Mouse (Mus musculus): ENCODE results near the gene Sox6. TPM values are rescaled to one million over a fixed set of nuclear protein-coding genes. Genes with fewer than 3 reads are reported as not detected.
A peak's percentile ranks its signal among the peaks of the same experiment; 100 is the strongest.
"Not testable (repeated sequence)": the region's sequence is repeated elsewhere in the genome, so short reads cannot be mapped to it uniquely, and the experiment has no call there.

Sox6 gene
- polyA plus RNA-seq (2011; ENCODE audit: insufficient read length, low read depth, missing spikeins): 2.1 and 2.9 TPM in 2 replicates

GRCm38 (mm10) chr7:116038511-116038910 lies at the start of gene Sox6:
Sox6 (minus strand) TSS chr7:116038796.
- peak within 1 kb of the TSS; percentile 46 for H3K4me3 ChIP-seq (ENCODE audit: insufficient read depth, low read length)
- H3K27ac ChIP-seq (ENCODE audit: insufficient read depth, low read length): no peak within 1 kb of the TSS
- H3K4me1 ChIP-seq (ENCODE audit: control insufficient read depth, insufficient read depth, low read length): peaks cover 3% of the 10 kb centered on the region
- TF ChIP-seq POLR2A (IDR thresholded peaks at IDR 0.05; ENCODE audit: low read depth, low read length) (no peak), CTCF (IDR thresholded peaks at IDR 0.05; ENCODE audit: borderline replicate concordance, insufficient read depth, low read length) (no peak)

DNA sequence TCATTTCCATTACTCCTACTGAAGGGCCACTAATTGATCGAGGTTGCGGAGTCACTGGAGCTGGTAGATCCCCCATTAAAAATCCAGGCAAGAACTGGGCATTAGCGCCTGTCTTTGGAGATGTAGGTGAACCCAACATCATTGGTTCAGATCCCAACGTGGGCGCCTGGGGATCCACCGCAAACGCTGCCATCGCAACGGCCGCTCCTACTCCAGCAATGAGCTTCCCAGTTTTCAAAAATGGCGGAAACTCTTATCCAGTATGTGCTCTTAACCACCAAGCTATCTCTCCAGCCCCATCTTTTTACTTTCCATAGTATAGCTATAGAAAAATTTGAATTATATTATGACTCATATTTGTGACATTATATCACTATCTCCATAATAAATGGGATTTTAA lies 45.8 kb upstream of the Sox6 start, which contains the start of gene Gm4353:
Gene Gm4353, minus strand, starts transcription at position 270 of the 400 bp plus-strand sequence.
- not testable (repeated sequence) for H3K27ac ChIP-seq (ENCODE audit: insufficient read depth, low read length); H3K4me3 ChIP-seq (ENCODE audit: insufficient read depth, low read length); H3K4me1 ChIP-seq (ENCODE audit: control insufficient read depth, insufficient read depth, low read length)

DNA sequence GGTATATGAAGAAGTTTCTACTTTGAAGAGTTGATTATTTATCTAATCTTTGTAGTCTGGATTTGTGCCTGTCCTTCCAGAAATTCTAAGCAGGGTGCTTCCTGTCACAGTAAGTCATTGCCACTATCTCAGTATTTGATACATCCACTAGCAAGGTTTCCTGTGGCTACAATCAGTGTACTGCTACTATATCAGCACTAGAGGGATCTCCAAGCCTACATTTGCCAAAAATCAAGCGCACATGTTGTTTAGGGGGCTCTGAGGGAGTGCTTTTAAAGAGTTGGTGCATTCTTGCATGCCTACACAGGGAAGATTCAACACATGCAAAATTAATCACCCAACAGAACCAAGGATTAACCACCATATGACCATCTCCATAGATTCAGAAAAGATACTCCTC lies 22.1 kb upstream of the Sox6 start:
- Histone ChIP-seq H3K4me3 (ENCODE audit: insufficient read depth, low read length) (no peak overlapping the region), H3K4me1 (ENCODE audit: control insufficient read depth, insufficient read depth, low read length) (no peaks in the 10 kb centered on the region), H3K27ac (ENCODE audit: insufficient read depth, low read length) (no peak overlapping the region)
- TF ChIP-seq POLR2A (IDR thresholded peaks at IDR 0.05; ENCODE audit: low read depth, low read length) (no peak), CTCF (IDR thresholded peaks at IDR 0.05; ENCODE audit: borderline replicate concordance, insufficient read depth, low read length) (no peak)

- TF ChIP-seq CTCF (IDR thresholded peaks at IDR 0.05; ENCODE audit: borderline replicate concordance, insufficient read depth, low read length) (no peak), POLR2A (IDR thresholded peaks at IDR 0.05; ENCODE audit: low read depth, low read length) (no peak)
- Histone ChIP-seq H3K4me3 (ENCODE audit: insufficient read depth, low read length) (no peak overlapping the region), H3K4me1 (ENCODE audit: control insufficient read depth, insufficient read depth, low read length) (no peaks in the 10 kb centered on the region; the same call in 1 of the 2 replicates), H3K27ac (ENCODE audit: insufficient read depth, low read length) (no peak overlapping the region)
These were observed 1.9 kb upstream of the Sox6 start for GRCm38 (mm10) chr7:116040470-116041019.

GRCm38 (mm10) chr7:116039538-116040466 lies 1.2 kb upstream of the Sox6 start:
- TF ChIP-seq CTCF (IDR thresholded peaks at IDR 0.05; ENCODE audit: borderline replicate concordance, insufficient read depth, low read length) (peak; percentile 97), POLR2A (IDR thresholded peaks at IDR 0.05; ENCODE audit: low read depth, low read length) (no peak)
- Histone ChIP-seq H3K4me3 (ENCODE audit: insufficient read depth, low read length) (peak overlapping the region; percentile 46), H3K27ac (ENCODE audit: insufficient read depth, low read length) (no peak overlapping the region), H3K4me1 (ENCODE audit: control insufficient read depth, insufficient read depth, low read length) (peaks cover under 1% of the 10 kb centered on the region; the same call in 1 of the 2 replicates)

- Histone ChIP-seq H3K27ac (ENCODE audit: insufficient read depth, low read length) (no peak within 1 kb of the TSS), H3K4me3 (ENCODE audit: insufficient read depth, low read length) (peak within 1 kb of the TSS; percentile 46), H3K4me1 (ENCODE audit: control insufficient read depth, insufficient read depth, low read length) (peaks cover 3% of the 10 kb centered on the region)
- TF ChIP-seq POLR2A (IDR thresholded peaks at IDR 0.05; ENCODE audit: low read depth, low read length): no peak
- TF ChIP-seq CTCF (IDR thresholded peaks at IDR 0.05; ENCODE audit: borderline replicate concordance, insufficient read depth, low read length): no peak
These were observed 571 bp upstream of the Sox6 start, which contains the start of gene 1110004F10Rik for GRCm38 (mm10) chr7:116039196-116039537. 1110004F10Rik (plus strand) TSS chr7:116039397.

DNA sequence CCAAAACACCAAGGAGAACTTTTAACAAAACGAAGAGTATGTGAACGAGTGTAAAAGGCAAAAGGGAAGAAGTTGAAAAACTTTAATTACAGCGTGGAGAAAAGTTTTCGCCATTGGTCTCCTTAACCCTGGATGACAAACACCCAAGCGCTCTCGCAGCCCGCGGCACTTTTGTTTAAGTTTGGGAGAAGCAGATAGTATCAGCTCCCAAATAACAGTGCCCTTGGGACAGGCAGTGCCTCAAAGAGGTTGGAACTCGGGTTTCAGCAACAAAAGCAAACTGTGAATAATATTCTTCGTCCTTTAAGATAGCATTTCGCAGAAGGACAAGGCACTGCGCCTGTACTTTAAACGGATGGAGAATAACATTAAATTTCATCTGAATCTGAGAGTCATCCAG lies 572 bp downstream of the Sox6 start:
- Histone ChIP-seq H3K4me1 (ENCODE audit: control insufficient read depth, insufficient read depth, low read length) (peaks cover 3% of the 10 kb centered on the region), H3K4me3 (ENCODE audit: insufficient read depth, low read length) (no peak overlapping the region), H3K27ac (ENCODE audit: insufficient read depth, low read length) (no peak overlapping the region)
- no peak for TF ChIP-seq POLR2A (IDR thresholded peaks at IDR 0.05; ENCODE audit: low read depth, low read length)
- TF ChIP-seq CTCF (IDR thresholded peaks at IDR 0.05; ENCODE audit: borderline replicate concordance, insufficient read depth, low read length): no peak

- no peak for TF ChIP-seq POLR2A (IDR thresholded peaks at IDR 0.05; ENCODE audit: low read depth, low read length)
- TF ChIP-seq CTCF (IDR thresholded peaks at IDR 0.05; ENCODE audit: borderline replicate concordance, insufficient read depth, low read length): no peak
- Histone ChIP-seq H3K27ac (ENCODE audit: insufficient read depth, low read length) (no peak overlapping the region), H3K4me3 (ENCODE audit: insufficient read depth, low read length) (no peak overlapping the region), H3K4me1 (ENCODE audit: control insufficient read depth, insufficient read depth, low read length) (peaks cover 3% of the 10 kb centered on the region)
These were observed 1.7 kb downstream of the Sox6 start for GRCm38 (mm10) chr7:116036591-116037555.

DNA sequence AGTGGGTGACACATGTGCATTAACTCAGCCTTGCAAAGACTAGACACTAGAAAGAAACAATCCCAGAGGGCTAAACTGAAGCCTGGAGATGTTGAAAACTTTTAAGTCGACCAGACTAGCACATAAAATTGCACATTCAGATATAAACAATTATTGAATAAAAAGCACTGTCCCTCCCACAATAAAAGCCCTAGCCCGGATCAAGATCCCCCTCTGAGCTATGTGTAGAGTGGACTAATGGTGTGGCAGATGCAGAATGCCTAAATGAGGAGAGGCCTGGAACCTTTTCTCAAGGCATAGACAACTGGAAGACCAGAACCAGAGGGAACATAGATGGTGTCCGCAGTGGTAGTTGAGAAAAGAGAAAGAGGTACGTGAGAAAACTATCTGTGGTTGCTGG lies 3.1 kb downstream of the Sox6 start:
- TF ChIP-seq CTCF (IDR thresholded peaks at IDR 0.05; ENCODE audit: borderline replicate concordance, insufficient read depth, low read length): no peak
- no peak for TF ChIP-seq POLR2A (IDR thresholded peaks at IDR 0.05; ENCODE audit: low read depth, low read length)
- Histone ChIP-seq H3K27ac (ENCODE audit: insufficient read depth, low read length) (no peak overlapping the region), H3K4me3 (ENCODE audit: insufficient read depth, low read length) (no peak overlapping the region), H3K4me1 (ENCODE audit: control insufficient read depth, insufficient read depth, low read length) (peaks cover 3% of the 10 kb centered on the region)

Measured in embryonic fibroblast, embryonic 13.5 days (primary cell).